Mouse (Mus musculus): Measurements from ENCODE around the gene 1520401A03Rik.
A peak's percentile ranks its signal among the peaks of the same experiment; 100 is the strongest.
"Not testable (repeated sequence)": the region's sequence is repeated elsewhere in the genome, so short reads cannot be mapped to it uniquely, and the experiment has no call there.

1520401A03Rik gene

DNA sequence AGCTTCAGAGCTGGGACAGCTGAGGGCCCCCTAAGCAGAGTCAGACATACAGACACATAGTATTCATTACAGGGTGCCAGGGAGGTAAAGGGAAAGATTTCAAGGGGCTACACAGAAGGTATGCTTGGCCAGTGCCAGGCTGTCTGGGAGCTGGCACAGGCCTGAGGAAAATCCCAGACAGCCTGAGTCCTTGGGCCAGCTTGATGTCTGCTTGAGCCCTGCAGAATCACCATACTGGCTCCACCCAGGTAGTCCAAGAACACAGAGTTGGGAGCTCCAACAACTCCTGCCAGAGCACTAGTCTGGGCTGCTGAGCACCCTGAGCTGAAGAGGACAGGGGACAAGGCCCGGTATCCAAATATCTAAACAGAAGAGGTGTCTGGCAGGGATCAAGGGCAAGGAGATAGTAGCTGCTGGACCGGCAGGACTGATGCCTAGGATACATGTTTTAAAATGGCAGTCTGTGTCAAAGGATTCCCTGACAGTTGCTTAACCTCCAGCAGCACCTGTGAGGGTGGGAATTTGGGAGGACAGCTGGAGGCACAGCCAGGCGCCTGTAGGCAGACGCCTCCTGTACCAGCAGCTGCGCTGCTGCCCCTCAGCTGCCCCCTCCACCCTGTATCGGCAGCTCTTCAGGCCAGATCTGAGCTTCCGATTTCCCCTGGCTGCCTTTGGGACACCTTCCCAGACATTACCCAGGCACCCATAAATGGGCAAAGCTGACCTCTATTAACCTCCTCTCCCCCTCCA is at the start of gene 1520401A03Rik:
TSS of gene 1520401A03Rik (minus strand) at position 408 of the 750 bp plus-strand sequence.
- DNase-seq = no peak

GRCm38 (mm10) chr17:23772219-23772556 is 49.6 kb upstream of the 1520401A03Rik start:
- DNase-seq = not testable (repeated sequence)

DNA sequence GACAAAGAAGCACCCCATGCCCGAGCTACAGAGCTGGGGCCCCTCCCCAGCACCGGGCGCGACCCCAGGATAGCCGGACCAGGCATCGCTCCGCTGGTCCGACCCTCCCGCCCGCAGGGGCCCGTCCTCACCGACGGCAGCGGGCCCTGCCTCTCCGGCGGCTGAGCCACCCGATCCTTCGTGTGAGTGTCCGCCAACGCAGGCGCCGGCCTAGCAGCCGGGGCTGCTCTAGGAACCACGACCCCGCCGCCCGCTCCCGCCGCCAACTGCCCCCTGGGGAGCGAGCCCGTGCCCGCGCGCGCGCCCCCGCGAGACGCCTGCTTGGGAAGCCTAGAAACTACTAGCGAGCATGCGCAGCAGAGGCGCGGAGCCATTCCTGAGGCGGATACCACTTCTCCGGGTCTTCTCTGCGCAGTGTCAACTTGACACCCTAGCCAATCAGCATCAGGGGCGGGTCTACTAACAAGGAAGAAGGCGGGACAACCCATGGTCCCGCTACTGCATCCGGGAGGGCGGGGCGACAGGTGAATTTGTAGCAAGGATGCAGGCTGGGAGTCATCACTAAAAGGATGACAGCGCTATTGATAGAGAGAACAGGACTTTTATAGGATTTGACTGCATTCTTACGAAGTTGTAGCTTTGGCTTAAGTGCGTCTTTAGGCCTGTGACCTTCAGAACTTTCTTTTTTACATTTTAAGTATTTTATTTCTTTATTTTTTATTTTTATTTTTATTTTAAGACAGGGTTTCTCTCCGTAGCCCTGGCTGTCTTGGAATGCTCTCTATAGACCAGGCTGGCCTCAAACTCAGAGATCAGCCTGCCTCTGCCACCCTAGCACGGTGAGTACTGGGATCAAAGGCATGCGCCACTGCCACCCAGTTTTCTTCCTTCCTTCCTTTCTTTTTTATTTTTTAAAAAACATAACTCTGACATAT is 49.0 kb upstream of the 1520401A03Rik start, which contains the start of gene Flywch1:
TSS of gene Flywch1 (minus strand) at position 319 of the 935 bp plus-strand sequence.
- peak; percentile 99 for DNase-seq

GRCm38 (mm10) chr17:23770896-23771283 is 48.3 kb upstream of the 1520401A03Rik start:
- DNase-seq = no peak

GRCm38 (mm10) chr17:23770493-23770892 is 47.9 kb upstream of the 1520401A03Rik start:
- DNase-seq = no peak

DNA sequence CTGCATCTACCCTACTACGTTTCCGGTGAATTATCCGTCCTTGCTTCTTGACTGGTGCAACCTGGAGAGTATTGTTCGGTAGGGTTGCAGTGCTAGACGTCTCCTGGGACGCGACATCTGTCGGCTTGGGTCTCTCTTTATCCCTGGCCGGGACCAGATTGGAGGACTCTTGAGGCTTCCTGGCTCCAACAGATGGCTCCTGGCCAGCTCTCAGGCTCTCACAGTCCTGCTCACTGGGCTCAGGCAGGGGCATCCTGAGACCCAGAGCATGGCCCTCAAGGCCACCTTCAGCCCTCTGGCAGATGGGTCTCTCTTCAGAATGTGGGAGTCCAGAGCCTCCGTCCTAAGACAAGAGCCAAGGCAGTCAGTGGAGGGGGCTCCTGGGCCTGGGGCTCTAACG is 40.4 kb upstream of the 1520401A03Rik start:
- no peak for DNase-seq

DNA sequence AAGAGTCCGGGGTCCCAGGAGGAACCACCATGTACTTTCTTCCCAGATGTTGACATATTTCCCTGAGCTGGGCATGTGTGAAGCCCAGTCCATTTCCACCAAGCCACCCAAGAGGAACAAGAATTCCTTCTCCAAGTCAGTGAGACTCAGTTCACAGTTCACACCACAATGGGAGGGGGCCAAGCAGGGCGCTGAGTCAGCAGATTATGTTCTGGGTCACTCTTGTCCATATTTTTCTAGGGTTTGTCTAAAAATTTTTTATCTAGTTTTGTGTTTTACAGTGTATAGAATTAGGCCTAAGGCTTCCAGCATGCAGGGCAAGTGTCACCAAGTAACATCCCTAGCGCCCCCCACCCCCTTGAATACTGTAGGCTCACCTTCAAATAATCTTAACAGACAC is 38.6 kb upstream of the 1520401A03Rik start:
- DNase-seq = no peak

- no peak for DNase-seq
Measured at GRCm38 (mm10) chr17:23760231-23760630, 37.6 kb upstream of the 1520401A03Rik start.

DNA sequence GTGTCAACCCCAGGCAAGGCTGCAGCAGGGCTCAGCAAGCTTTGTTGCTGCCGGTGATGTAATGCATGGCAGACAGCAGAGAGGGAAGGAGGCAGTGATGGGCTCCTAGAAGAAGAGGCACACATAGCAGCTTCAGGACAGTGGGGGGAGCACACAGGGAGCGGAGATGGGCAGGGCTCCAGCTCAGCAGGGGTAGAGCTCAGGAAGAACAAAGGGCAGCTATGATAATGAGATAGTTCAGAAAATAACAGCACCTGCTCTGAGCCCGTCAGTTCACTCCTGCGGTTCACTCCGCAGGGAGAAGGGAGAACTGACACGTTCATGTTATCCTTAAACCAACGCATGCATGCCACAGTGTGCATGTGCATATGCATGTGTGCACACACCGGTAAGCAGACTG is 36.2 kb upstream of the 1520401A03Rik start:
- no peak for DNase-seq

- DNase-seq = no peak
Measured at GRCm38 (mm10) chr17:23757581-23757980, 35.0 kb upstream of the 1520401A03Rik start.

DNA sequence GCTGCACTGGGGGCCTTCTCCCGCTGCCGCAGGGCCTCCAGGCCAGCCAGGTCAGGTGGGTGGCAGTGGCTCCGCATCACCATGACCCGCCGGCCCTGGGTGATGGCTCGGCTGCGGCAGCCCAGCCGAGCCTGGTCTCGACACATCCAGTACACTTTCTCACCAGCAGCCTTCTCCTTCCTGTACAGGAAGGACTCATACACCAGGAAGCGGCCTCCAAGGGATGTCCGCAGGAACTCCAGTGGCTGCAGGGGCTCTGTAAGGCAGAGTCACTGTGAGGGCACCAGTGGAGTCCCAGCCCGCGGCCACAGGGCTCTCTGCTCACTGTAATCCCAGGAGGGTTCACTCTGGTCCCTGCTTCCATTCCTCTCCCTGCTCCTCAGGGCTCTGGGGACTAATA is 33.1 kb upstream of the 1520401A03Rik start:
- DNase-seq = no peak

GRCm38 (mm10) chr17:23749400-23750191 is 27.0 kb upstream of the 1520401A03Rik start:
- DNase-seq = no peak

DNA sequence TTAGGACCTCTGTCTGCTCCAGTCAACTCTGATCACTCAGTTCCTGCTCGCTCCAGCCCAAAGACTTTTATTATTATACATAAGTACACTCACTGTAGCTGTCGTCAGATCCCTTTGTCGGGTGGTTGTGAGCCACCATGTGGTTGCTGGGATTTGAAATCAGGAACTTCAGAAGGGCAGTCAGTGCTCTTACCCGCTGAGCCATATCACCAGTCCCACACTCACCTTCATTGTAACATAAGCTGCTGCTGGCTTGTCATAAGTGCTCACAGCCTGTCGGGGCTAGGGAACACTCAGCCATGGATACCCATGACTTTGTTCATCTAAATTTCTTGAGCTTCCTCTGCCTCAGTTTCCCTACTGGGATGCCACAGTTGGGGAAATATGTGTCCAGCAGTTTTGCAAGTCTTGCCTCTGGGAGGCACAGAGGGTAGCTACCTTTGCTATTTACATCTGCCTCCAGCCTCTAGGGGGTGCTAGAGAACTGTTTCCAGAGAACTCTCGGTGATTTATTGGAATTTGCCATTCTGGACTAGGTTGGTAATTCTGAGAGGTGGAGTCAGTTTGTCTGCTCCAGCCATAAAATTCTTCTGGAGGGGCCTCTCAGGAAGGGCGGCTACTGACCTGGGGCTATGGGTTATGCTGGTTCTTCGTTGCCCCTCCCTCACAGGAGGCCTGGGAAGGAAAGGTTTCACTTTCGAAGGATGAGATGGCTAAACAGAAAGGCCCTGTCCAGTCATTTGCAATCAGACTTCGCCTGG is 26.2 kb upstream of the 1520401A03Rik start:
- peak; percentile 69 for DNase-seq

- DNase-seq = no peak
Measured at GRCm38 (mm10) chr17:23748026-23748425, 25.4 kb upstream of the 1520401A03Rik start.

GRCm38 (mm10) chr17:23747471-23747870 is 24.9 kb upstream of the 1520401A03Rik start:
- DNase-seq = no peak

DNA sequence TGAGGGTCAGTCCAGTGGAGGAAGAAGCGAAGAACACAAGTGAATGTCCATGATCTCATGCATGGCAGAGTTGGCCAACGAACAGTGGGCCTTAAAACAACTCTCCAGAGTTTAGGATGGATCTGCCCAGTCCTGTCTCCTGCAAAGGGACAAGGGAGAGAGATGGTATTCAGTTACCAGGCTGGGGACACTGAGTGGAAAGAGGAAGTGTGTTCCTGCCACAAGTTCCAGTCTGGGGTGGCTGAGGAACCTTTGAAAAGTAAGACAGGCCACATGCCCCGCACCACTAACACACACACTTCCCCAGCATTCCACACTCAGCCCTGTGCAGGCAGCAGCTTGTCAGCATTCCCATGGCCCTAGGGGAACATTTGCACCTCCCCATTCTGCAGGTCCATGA is 24.2 kb upstream of the 1520401A03Rik start:
- no peak for DNase-seq

DNA sequence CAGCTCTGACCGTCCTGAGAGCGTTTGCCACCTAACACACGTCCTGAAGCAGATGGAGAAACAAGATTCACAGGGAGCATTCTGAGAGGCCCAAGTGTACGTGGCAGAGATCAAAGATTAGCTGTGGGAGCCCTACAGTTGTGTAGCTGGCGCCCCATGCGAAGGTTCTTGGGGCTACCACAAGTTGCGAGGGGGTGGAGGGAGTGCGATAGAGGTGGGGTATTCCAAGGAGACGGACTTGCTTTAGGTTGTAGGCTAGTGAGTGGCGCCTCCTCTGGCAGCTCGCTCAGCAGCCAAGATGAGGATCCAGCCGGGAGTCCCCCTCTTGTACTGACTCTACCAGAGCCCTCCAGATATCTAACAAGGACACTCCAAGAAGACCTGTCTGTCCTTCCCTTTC is 23.7 kb upstream of the 1520401A03Rik start:
- no peak for DNase-seq

GRCm38 (mm10) chr17:23745301-23746251 is 23.0 kb upstream of the 1520401A03Rik start, which contains the start of gene Kremen2:
Gene Kremen2 (minus strand): TSS chr17:23745833.
- no peak for DNase-seq

- no peak for DNase-seq
Measured at GRCm38 (mm10) chr17:23744651-23745050, 22.1 kb upstream of the 1520401A03Rik start.

DNA sequence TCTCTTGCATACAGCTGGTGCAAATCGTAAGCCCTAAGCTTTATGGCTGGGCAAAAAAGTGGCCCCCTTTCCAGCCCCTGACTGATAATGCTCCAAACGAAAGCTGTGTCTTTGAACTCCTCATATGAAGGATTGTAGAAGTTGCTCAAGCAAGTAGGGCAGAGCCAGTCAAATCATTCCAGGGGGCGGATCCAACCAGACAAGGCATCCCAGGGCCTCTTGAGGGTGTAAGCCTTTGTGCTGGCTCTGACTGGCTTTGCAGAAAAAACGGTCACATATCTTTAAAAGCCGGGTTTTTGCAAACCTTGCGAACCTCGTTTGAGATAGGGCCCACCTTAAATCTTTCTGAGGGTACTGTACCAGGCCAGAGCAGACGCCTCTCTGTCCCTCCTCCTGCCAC is 21.5 kb upstream of the 1520401A03Rik start:
- no peak for DNase-seq

DNA sequence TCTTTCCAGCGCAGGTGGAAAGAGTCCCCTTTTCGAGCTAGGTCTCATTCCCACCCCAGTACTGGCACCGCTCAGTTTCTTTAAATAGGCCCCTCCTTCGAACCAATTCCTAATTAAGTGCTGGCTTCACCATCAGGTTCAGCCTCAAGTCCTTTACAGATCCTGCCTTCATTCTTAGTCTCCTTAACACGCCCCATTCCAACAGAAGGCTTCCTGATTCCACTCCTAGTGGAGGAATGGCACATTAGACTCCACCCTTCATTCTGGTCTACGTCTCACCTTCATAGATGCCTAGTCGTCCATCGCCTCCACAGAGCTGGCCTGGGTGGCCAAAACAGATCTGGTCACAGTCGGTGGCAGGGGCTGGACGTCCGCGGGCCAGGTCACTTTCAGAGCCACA is 20.4 kb upstream of the 1520401A03Rik start:
- DNase-seq = no peak

Data from cerebellum, adult 11 months (tissue).